Mouse (Mus musculus) heart, embryonic 12.5 days (tissue): ENCODE data around the gene Rcbtb1. TPM values are rescaled to one million over a fixed set of nuclear protein-coding genes. Genes with fewer than 3 reads are reported as not detected.
A peak's percentile ranks its signal among the peaks of the same experiment; 100 is the strongest.
"Not testable (repeated sequence)": the region's sequence is repeated elsewhere in the genome, so short reads cannot be mapped to it uniquely, and the experiment has no call there.

ENCODE experiments used
- ATAC-seq: fragments of 200-750 bp; cut with Nextera tagmentation; 2 replicates; pipeline ENCODE4 v1.8.0; 2017; ENCODE audit warnings: moderate TSS enrichment, moderate library complexity; ENCODE audit not compliant: insufficient number of reproducible peaks, low FRiP score
- H3K27ac ChIP-seq: fragments of 300-500 bp; sonication (generic); 2 replicates; pipeline ENCODE4 v1.5.1; 2016; ENCODE audit warnings: mild to moderate bottlenecking, moderate library complexity; ENCODE audit not compliant: poor library complexity, severe bottlenecking
- H3K27me3 ChIP-seq: fragments of 300-500 bp; sonication (generic); replicated peaks from 2 replicates; pipeline ENCODE4 v1.6.1; 2016; ENCODE audit warnings: mild to moderate bottlenecking, moderate library complexity
- H3K36me3 ChIP-seq: fragments of 300-500 bp; sonication (generic); 2 replicates; pipeline ENCODE4 v1.6.1; 2016; ENCODE audit warnings: mild to moderate bottlenecking, moderate library complexity
- H3K4me1 ChIP-seq: fragments of 300-500 bp; sonication (generic); replicated peaks from 2 replicates; pipeline ENCODE4 v1.6.1; 2016; ENCODE audit warnings: mild to moderate bottlenecking
- H3K4me2 ChIP-seq: fragments of 300-500 bp; sonication (generic); 2 replicates; pipeline ENCODE4 v1.6.1; 2016; ENCODE audit warnings: mild to moderate bottlenecking, moderate library complexity
- H3K4me3 ChIP-seq: fragments of 300-500 bp; sonication (generic); 2 replicates; pipeline ENCODE4 v1.5.1; 2016; ENCODE audit warnings: mild to moderate bottlenecking
- H3K9ac ChIP-seq: fragments of 300-500 bp; sonication (generic); 2 replicates; pipeline ENCODE4 v1.6.1; 2016; ENCODE audit warnings: mild to moderate bottlenecking, moderate library complexity
- H3K9me3 ChIP-seq: fragments of 300-500 bp; sonication (generic); replicated peaks from 2 replicates; pipeline ENCODE4 v1.6.1; 2016; ENCODE audit warnings: mild to moderate bottlenecking, moderate library complexity
- WGBS: fragments of 180-500 bp; shearing (Covaris S2); methylation state at CpG from one replicate; pipeline ENCODE4 v1.1.7; 2016; 5-methylcytosine and 5-hydroxymethylcytosine counted together
- polyA plus RNA-seq: library from polyadenylated mRNA; unstranded; fragments of >200 nt; fragmentation: Nextera tagmentation; extraction: Ambion mirVana; gene quantifications from 2 replicates; pipeline ENCODE4 v1.2.1, GENCODE M21; 2016

Rcbtb1 gene
- polyA plus RNA-seq, 1 experiment from 2014 or later = 33.3 TPM

DNA sequence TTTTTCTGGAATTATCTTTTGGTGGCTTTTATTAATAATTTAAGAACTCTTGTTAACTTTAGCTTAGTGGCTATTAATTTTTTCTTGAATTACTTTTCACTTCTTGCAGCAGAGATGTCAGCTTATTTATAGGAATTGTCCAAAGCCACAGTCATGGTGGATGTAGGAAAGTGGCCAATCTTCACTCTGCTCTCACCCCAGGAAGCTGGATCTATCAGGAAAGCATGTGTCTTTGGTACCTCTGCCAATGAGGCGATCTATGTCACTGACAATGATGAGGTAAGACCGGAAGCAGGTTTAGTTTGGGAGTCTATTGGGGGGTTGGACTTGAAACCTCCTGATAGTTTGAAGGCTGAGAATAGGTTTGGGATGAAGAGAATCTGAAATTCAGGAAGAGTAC, 8.8 kb downstream of the Rcbtb1 start:
- no peak overlapping the region for H3K4me3 ChIP-seq
- H3K9ac ChIP-seq = no peak overlapping the region
- H3K36me3 ChIP-seq = peaks cover 27% of the 10 kb centered on the region
- no peak overlapping the region for H3K4me2 ChIP-seq
- H3K4me1 ChIP-seq = peaks cover 15% of the 10 kb centered on the region
- H3K27ac ChIP-seq = no peak overlapping the region
- no peak for ATAC-seq
- no peaks in the 10 kb centered on the region for H3K9me3 ChIP-seq
- 85% methylated on average over 2 of the region's 2 CpGs for WGBS
- H3K27me3 ChIP-seq = no peaks in the 10 kb centered on the region

DNA sequence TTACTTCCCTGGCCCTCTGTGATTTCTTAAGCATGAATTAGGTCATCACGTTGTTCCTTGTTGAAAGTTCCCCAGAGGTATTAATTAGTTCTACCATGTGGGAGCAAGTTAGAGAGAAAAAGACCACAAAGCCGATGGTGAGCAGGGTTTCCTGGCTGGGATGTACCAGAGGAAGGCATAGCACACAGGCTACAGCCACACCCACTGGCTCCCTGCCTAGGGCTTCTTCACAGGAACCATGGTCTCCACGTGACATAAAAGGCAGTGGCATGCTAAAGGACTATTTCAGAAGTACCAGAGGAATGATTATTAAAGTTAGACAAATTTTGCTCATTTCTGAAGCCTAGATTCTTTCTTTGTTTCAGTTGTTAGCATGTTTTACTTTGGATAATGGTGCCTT, 18.2 kb downstream of the Rcbtb1 start:
- Histone ChIP-seq H3K4me3 (no peak overlapping the region), H3K27ac (no peak overlapping the region), H3K27me3 (peaks cover 16% of the 10 kb centered on the region), H3K4me2 (no peak overlapping the region), H3K9me3 (no peaks in the 10 kb centered on the region), H3K9ac (no peak overlapping the region), H3K4me1 (no peaks in the 10 kb centered on the region), H3K36me3 (peaks cover 60% of the 10 kb centered on the region)
- 69% methylated on average over 3 of the region's 3 CpGs for WGBS
- no peak for ATAC-seq

GRCm38 (mm10) chr14:59226240-59226639, 25.2 kb downstream of the Rcbtb1 start:
- ATAC-seq = no peak
- Histone ChIP-seq H3K4me1 (peaks cover 7% of the 10 kb centered on the region), H3K27me3 (peaks cover 30% of the 10 kb centered on the region), H3K9ac (no peak overlapping the region), H3K27ac (no peak overlapping the region), H3K36me3 (peaks cover 65% of the 10 kb centered on the region), H3K4me2 (no peak overlapping the region), H3K9me3 (no peaks in the 10 kb centered on the region), H3K4me3 (no peak overlapping the region)
- WGBS = 93% methylated on average over 11 of the region's 11 CpGs

DNA sequence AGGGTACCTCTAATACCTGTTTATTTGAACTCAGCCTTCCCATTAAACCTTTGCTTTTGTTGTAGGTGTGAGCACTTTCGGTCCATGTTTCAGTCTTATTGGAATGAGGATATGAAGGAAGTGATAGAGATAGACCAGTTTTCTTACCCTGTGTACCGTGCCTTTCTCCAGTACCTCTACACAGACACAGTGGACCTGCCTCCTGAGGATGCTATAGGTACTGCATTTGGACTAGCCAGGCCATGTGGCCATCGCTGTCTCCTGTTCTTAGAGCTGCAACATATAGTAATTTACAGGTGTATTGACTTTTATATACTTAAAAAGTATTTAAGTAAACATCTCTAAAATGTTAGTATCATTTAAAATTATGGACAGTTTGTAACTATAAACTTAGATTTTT, 28.8 kb downstream of the Rcbtb1 start:
- H3K4me2 ChIP-seq = no peak overlapping the region
- peaks cover 32% of the 10 kb centered on the region for H3K27me3 ChIP-seq
- ATAC-seq = no peak
- WGBS = 87% methylated on average over 3 of the region's 3 CpGs
- no peak overlapping the region for H3K4me3 ChIP-seq
- H3K9me3 ChIP-seq = no peaks in the 10 kb centered on the region
- peaks cover 13% of the 10 kb centered on the region for H3K4me1 ChIP-seq
- H3K9ac ChIP-seq = no peak overlapping the region
- peaks cover 66% of the 10 kb centered on the region for H3K36me3 ChIP-seq
- no peak overlapping the region for H3K27ac ChIP-seq

DNA sequence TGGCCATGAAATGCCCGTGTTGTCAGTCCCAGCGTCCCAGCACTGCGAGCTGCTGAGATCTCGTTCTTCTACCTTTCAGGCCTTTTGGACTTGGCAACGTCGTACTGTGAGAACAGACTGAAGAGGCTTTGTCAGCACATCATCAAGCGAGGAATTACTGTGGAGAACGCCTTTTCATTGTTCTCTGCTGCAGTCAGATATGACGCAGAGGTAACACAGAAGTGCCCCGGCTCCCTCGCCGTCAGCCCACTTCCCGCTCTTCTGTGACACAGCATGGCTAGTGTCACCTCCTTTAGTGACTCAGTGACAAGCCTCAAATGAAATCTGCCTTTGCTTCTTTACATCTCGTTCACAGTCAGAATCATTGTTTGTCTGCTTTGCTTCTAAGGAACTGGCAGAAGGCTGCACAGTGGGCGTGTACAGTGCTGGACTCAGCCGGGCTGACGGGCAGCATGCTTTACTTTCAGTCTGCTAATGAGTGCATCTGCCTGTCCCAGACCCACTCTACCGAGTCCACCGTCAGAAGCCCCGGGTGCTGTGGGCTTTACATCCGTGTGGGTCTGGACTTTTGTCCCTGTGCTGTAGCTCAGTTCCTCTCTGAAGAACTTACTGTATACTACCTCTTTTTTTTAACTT, 29.4 kb downstream of the Rcbtb1 start:
- no peak overlapping the region for H3K9ac ChIP-seq
- WGBS = 58% methylated on average over 21 of the region's 21 CpGs
- H3K36me3 ChIP-seq = peaks cover 67% of the 10 kb centered on the region
- H3K4me2 ChIP-seq = peak overlapping the region; percentile 51
- H3K27ac ChIP-seq = no peak overlapping the region
- no peaks in the 10 kb centered on the region for H3K9me3 ChIP-seq
- H3K4me1 ChIP-seq = peaks cover 13% of the 10 kb centered on the region
- no peak overlapping the region for H3K4me3 ChIP-seq
- H3K27me3 ChIP-seq = peaks cover 29% of the 10 kb centered on the region
- ATAC-seq = peak; percentile 63; the same call in 1 of the 2 replicates

- peaks cover 31% of the 10 kb centered on the region for H3K27me3 ChIP-seq
- no peak overlapping the region for H3K4me3 ChIP-seq
- H3K4me2 ChIP-seq = no peak overlapping the region
- peaks cover 13% of the 10 kb centered on the region for H3K4me1 ChIP-seq
- ATAC-seq = 0 out of 2 replicates have a peak, but pooled peaks have one; percentile 25
- peaks cover 67% of the 10 kb centered on the region for H3K36me3 ChIP-seq
- no peak overlapping the region for H3K9ac ChIP-seq
- WGBS = 43% methylated on average over 5 of the region's 5 CpGs
- H3K9me3 ChIP-seq = no peaks in the 10 kb centered on the region
- H3K27ac ChIP-seq = no peak overlapping the region
Measured at GRCm38 (mm10) chr14:59232003-59232402, 31.0 kb downstream of the Rcbtb1 start.

DNA sequence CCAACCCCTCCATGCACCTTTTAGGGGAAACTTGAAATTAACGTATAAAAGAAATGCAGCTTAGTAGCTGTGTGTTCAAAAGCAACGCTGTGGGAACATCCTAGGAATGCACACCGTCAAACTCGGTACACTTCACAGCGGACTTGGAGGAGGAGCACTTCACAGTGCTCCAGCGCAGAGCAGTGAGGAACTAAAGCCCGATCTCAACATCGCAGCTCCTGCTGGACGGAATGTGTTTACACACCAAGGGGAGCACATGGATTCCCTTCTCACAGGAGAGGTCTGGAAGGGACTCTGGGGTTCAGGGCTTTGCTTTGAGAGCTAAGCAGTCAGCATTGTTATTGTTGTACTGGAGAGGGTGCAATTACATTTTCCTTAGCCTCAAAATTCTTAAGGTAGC, 32.6 kb downstream of the Rcbtb1 start:
- peaks cover 24% of the 10 kb centered on the region for H3K27me3 ChIP-seq
- no peak for ATAC-seq
- H3K27ac ChIP-seq = no peak overlapping the region
- H3K4me1 ChIP-seq = peaks cover 13% of the 10 kb centered on the region
- peaks cover 74% of the 10 kb centered on the region for H3K36me3 ChIP-seq
- H3K4me3 ChIP-seq = no peak overlapping the region
- peaks cover 3% of the 10 kb centered on the region for H3K9me3 ChIP-seq
- H3K4me2 ChIP-seq = no peak overlapping the region
- no peak overlapping the region for H3K9ac ChIP-seq
- 88% methylated on average over 9 of the region's 9 CpGs for WGBS

DNA sequence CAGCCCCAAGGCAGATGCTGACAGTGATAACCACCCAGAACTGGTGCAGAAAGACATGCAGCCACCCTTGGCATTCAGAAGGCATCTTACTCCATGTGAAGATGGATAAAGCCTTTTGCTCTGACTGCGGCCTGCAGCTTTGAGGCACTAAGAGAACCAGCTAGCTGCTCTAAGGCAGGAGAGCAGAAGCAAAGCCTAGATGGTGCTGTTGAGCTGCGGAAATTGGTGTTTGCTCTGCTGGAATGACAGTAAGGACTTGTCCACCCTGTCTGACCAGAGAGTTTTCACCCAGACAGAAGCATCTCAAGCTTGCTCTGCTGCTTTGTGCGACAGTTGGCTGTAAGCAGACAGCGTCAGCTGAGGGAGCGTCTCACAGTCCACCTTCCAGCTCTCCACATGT, 49.3 kb downstream of the Rcbtb1 start:
- WGBS = 52% methylated on average over 5 of the region's 5 CpGs
- not testable (repeated sequence) for H3K4me3 ChIP-seq, H3K27me3 ChIP-seq, H3K27ac ChIP-seq, H3K4me2 ChIP-seq, H3K9me3 ChIP-seq, ATAC-seq, H3K9ac ChIP-seq, H3K4me1 ChIP-seq, H3K36me3 ChIP-seq

- H3K4me3 ChIP-seq, H3K4me1 ChIP-seq, H3K36me3 ChIP-seq, H3K27ac ChIP-seq, H3K9ac ChIP-seq, H3K4me2 ChIP-seq, H3K27me3 ChIP-seq, H3K9me3 ChIP-seq, ATAC-seq: not testable (repeated sequence)
- WGBS = 72% methylated on average over 1 of the region's 1 CpGs
Measured at GRCm38 (mm10) chr14:59255861-59256260, 54.9 kb downstream of the Rcbtb1 start.

- Histone ChIP-seq H3K4me3 (no peak within 1 kb of the TSS), H3K27me3 (no peaks in the 10 kb centered on the region), H3K27ac (no peak within 1 kb of the TSS), H3K9ac (no peak within 1 kb of the TSS), H3K9me3 (no peaks in the 10 kb centered on the region), H3K36me3 (no peaks in the 10 kb centered on the region), H3K4me1 (no peaks in the 10 kb centered on the region), H3K4me2 (no peak within 1 kb of the TSS)
- 65% methylated on average over 3 of the region's 3 CpGs for WGBS
- no peak for ATAC-seq
Measured at GRCm38 (mm10) chr14:59260056-59260455, 59.0 kb downstream of the Rcbtb1 start, which contains the start of gene Gm6904. TSS of gene Gm6904 (minus strand) at chr14:59260216.

DNA sequence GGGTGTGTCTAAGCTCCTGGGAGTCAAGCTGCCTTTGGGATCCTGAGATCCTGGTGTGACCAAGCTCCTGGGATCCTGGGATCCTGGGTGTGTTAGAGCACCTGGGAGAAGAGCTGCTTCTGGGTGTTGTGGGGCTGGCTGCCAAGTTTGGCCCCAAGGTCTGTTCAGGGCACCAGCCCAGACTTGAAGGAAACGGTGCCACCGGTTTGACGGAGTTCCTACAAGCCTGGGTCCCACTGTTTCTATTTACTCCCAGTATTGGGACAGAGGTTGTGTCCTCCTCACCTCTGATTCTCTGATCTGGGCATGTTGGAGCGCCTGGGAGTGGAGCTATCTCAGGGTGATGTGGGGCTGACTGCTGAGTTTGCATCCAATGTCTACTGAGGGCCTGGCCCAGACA, 74.0 kb downstream of the Rcbtb1 start:
- H3K9ac ChIP-seq, H3K27me3 ChIP-seq, ATAC-seq, H3K27ac ChIP-seq, H3K4me2 ChIP-seq, H3K9me3 ChIP-seq, H3K36me3 ChIP-seq, H3K4me3 ChIP-seq, H3K4me1 ChIP-seq: not testable (repeated sequence)
- 84% methylated on average over 4 of the region's 4 CpGs for WGBS
